Mouse (Mus musculus) right cerebral cortex, postnatal 25 days (tissue): Measurements from ENCODE around the gene Nvl.

Experiments
- DNase-seq: peaks from one replicate; pipeline ENCODE4 v3.0.0; 2022

Nvl gene

GRCm38 (mm10) chr1:181143950-181144836, at the start of gene Nvl, which contains the start of gene Cnih4:
TSS of gene Nvl (minus strand) at chr1:181144204.
TSS of gene Cnih4 (plus strand) at chr1:181144693.
- peak; percentile 93 for DNase-seq

- no peak for DNase-seq
Observed at GRCm38 (mm10) chr1:181188925-181189324, 44.9 kb upstream of the Nvl start.

GRCm38 (mm10) chr1:181170210-181170609, 26.2 kb upstream of the Nvl start:
- no peak for DNase-seq

- DNase-seq: no peak
Observed at GRCm38 (mm10) chr1:181168377-181168776, 24.4 kb upstream of the Nvl start.

DNA sequence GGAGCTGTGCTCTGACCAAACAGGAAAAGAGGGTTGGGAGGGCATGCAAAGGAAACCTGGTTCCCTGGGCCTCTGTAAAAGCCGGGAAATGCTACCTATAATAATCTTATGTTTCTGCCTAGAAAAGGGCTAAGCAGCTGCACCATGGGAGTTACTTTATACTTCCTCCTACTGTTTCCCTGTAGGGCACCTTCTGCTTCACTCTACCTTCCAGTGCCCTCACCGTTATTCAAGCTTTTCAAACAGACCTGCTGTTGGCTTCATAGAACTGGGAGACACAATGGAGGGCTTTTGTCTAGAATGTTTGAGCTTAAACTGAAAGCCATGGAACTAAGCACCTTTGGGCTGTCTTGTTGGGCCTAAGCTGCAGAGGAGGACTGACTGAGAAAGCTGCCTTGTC, 23.8 kb upstream of the Nvl start:
- no peak for DNase-seq

- DNase-seq: no peak
Observed at GRCm38 (mm10) chr1:181151541-181151940, 7.5 kb upstream of the Nvl start.

DNA sequence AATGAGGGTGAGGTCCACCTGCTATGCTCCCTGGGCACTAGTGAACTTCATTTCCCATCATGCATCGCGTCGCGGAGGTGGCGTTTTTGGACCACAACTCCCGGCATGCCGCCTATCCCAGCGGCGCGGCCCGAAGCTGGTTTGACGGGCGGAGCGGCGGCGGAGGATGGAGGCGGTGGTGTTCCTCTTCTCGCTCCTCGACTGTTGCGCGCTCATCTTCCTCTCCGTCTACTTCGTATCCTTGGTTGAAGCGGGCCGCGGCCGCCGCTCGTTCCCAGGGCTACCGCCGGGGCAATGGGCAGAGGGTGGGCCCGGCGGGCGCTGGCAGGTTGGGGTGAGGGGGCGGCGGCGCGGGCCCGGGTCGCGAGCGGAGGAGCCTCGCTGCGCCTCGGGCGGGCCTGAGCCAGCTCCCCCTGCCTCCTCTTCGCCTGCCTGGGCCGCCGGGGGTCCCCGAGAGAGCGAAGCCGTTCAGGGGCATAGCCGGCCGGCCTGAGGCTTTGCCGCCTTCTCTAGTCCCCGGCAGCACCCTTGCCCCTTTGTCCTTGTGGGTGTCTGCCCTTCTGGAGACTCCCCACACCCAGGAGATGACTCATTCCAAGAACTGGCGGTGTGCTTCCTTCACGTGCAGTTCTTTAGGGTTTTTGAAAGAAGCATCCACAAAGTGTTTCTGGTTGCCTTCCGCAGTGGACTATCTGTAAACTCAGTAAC, 7.0 kb upstream of the Nvl start:
- DNase-seq: peak; percentile 88

DNA sequence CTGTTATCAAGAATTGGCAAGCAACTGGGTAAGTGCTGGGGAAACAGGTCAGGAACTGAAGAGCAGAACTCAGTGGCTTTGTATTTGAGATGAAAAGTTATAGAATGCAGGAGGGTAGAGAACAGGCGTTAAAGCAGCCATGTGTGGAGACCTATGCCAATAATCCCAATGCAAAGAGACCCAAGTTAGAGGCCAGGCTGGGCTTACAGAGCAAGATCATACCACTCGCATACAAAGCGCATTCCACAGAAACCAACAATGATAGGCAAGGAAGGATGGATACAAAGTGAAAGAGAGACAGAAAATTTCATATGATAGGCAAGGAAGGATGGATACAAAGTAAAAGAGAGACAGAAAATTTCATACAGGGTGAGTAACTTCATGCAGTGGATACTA, 6.4 kb upstream of the Nvl start:
- DNase-seq: no peak

- DNase-seq: no peak
Observed at GRCm38 (mm10) chr1:181149373-181150017, 5.5 kb upstream of the Nvl start.

DNA sequence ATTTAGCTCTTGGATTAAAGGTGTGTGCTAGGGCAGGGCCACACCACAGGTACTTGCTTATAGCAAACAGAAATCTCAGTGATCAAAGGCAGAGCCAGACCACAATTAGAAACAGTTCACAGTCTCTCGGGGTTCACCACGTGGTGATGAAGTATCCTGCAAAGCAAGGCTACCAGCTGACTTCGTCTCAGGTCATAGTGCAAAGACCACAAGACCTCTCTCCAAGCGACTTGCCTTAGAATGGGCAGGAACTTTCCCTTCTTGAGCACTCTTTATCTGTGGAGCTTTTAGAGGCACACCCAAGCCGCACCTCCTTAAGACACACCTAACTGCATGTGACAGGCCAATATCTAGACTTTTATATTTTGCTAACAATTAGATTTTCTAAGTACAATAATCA, 4.5 kb upstream of the Nvl start:
- DNase-seq: no peak

DNA sequence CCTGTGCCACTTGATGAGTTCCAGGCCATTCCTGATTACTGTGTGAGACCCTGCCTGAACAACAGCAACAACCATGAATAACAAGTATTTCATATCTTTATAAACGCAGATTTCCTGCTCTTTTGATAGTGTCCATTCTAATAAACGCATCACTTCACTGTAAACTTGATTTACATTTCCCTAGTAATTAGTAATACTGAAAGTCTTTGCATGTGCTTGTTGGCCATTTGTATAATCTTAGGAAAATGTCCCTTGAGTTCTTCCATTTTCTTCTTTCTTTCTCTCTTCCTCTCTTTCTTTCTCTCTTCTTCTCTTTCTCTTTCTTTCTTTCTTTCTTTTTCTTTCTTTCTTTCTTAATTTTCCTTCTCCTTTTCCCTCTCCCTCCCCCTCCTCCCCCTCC, 2.2 kb upstream of the Nvl start:
- no peak for DNase-seq

GRCm38 (mm10) chr1:181144966-181145365, 962 bp upstream of the Nvl start:
- no peak for DNase-seq

DNA sequence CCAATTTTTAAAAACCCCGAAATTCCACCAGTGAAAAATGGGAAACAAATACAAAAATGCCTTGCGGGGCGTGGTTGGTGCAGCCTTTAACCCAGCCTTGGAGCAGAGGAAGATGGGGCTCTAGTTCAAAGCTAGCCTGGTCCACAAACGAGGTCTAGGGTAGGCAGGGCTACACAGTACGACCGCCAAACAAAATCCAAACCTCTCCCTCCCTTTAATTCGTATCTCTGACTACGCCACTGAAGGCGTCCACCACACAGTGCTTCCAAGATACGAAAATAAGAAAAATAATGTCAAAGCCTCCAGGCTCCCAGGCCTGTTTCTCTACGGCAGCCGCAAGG, 425 bp downstream of the Nvl start:
- DNase-seq: no peak

DNA sequence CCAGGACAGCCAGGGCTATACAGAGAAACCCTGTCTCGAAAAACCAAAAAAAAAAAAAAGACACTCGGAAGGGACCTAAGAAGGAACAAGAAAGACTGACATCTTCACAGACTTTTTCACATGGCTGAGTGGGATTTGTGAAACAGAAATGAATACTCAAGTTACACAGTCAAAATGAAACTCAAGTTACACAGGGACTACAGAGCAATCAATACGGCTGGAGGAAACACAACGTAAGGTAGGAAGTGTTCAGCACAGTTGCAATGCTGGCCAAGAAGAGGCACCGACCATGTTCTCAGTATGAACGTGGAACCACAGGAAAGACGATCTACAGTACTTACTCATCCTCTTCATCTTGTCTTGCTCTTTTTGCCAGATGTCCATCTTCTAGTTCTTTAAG, 5.3 kb downstream of the Nvl start:
- no peak for DNase-seq

GRCm38 (mm10) chr1:181131915-181132314, 12.1 kb downstream of the Nvl start:
- DNase-seq: no peak

GRCm38 (mm10) chr1:181126766-181127165, 17.2 kb downstream of the Nvl start:
- DNase-seq: no peak

GRCm38 (mm10) chr1:181125916-181126315, 18.1 kb downstream of the Nvl start:
- DNase-seq: no peak

- DNase-seq: no peak
Observed at GRCm38 (mm10) chr1:181124145-181124544, 19.9 kb downstream of the Nvl start.

- DNase-seq: no peak
Observed at GRCm38 (mm10) chr1:181117112-181117511, 26.9 kb downstream of the Nvl start.

- DNase-seq: no peak
Observed at GRCm38 (mm10) chr1:181090048-181090447, 54.0 kb downstream of the Nvl start.

GRCm38 (mm10) chr1:181084021-181084420, 60.0 kb downstream of the Nvl start:
- DNase-seq: no peak

- DNase-seq: no peak
Observed at GRCm38 (mm10) chr1:181073075-181073474, 70.9 kb downstream of the Nvl start.

DNA sequence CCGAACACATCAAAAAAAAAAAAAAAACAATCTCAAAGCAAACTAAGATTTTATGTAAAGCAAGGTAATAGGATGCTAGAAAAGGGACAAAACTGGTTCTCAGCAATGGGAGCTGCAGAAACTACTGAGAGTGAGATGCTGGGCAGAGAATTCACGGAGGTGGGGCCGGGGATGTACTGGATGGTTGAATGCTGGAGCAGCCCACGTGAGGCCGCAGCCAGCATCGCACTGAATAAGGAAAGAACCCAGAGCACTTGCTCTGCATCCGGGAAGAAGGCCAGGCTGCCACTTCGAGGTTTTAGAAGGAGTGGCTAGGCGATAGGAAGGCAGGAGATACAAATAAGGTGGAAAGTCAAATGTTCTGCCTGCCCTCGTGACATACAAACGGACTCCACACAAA, 74.3 kb downstream of the Nvl start:
- peak; percentile 13 for DNase-seq

GRCm38 (mm10) chr1:181068344-181068743, 75.7 kb downstream of the Nvl start:
- DNase-seq: no peak
